Mouse (Mus musculus): ENCODE results near the gene Fam25c. TPM values are rescaled to one million over a fixed set of nuclear protein-coding genes. Genes with fewer than 3 reads are reported as not detected.

The Fam25c gene
- polyA plus RNA-seq, 1 experiment = 68.4 TPM

GRCm38 (mm10) chr14:34378560-34379331 lies 23.5 kb upstream of the Fam25c start:
- Histone ChIP-seq H3K4me3 (replicated peaks; ENCODE audit: extremely low read depth, low read depth, low read length) (no peak overlapping the region), H3K4me1 (ENCODE audit: control insufficient read depth, insufficient read depth, low read length) (peaks cover 11% of the 10 kb centered on the region)
- WGBS = 27% methylated on average over 11 of the region's 11 CpGs
- TF ChIP-seq CTCF (IDR thresholded peaks at IDR 0.05; ENCODE audit: insufficient read depth, low read length) = no peak
- TF ChIP-seq POLR2A (IDR thresholded peaks at IDR 0.05; ENCODE audit: borderline replicate concordance, extremely low read depth, low read depth, low read length) = no peak
- DNase-seq = no peak

GRCm38 (mm10) chr14:34377121-34377520 lies 21.9 kb upstream of the Fam25c start:
- WGBS = 55% methylated on average over 4 of the region's 4 CpGs
- TF ChIP-seq POLR2A (IDR thresholded peaks at IDR 0.05; ENCODE audit: borderline replicate concordance, extremely low read depth, low read depth, low read length) = no peak
- TF ChIP-seq CTCF (IDR thresholded peaks at IDR 0.05; ENCODE audit: insufficient read depth, low read length) = no peak
- no peak overlapping the region for H3K4me3 ChIP-seq (replicated peaks; ENCODE audit: extremely low read depth, low read depth, low read length)
- no peak for DNase-seq
- peaks cover 11% of the 10 kb centered on the region for H3K4me1 ChIP-seq (ENCODE audit: control insufficient read depth, insufficient read depth, low read length)

GRCm38 (mm10) chr14:34375941-34376340 lies 20.7 kb upstream of the Fam25c start:
- TF ChIP-seq POLR2A (IDR thresholded peaks at IDR 0.05; ENCODE audit: borderline replicate concordance, extremely low read depth, low read depth, low read length) (no peak), CTCF (IDR thresholded peaks at IDR 0.05; ENCODE audit: insufficient read depth, low read length) (no peak)
- Histone ChIP-seq H3K4me3 (replicated peaks; ENCODE audit: extremely low read depth, low read depth, low read length) (peak overlapping the region; percentile 33), H3K4me1 (ENCODE audit: control insufficient read depth, insufficient read depth, low read length) (peaks cover 11% of the 10 kb centered on the region)
- 76% methylated on average over 5 of the region's 5 CpGs for WGBS
- no peak for DNase-seq

GRCm38 (mm10) chr14:34375415-34375904 lies 20.2 kb upstream of the Fam25c start, which contains the start of gene Mmrn2:
TSS of gene Mmrn2 (plus strand) at chr14:34375465.
- WGBS = 52% methylated on average over 13 of the region's 13 CpGs
- Histone ChIP-seq H3K4me1 (ENCODE audit: control insufficient read depth, insufficient read depth, low read length) (peaks cover 11% of the 10 kb centered on the region), H3K4me3 (replicated peaks; ENCODE audit: extremely low read depth, low read depth, low read length) (peak within 1 kb of the TSS; percentile 33)
- DNase-seq = no peak
- no peak for TF ChIP-seq CTCF (IDR thresholded peaks at IDR 0.05; ENCODE audit: insufficient read depth, low read length)
- TF ChIP-seq POLR2A (IDR thresholded peaks at IDR 0.05; ENCODE audit: borderline replicate concordance, extremely low read depth, low read depth, low read length) = no peak

- no peak for TF ChIP-seq POLR2A (IDR thresholded peaks at IDR 0.05; ENCODE audit: borderline replicate concordance, extremely low read depth, low read depth, low read length)
- no peak for DNase-seq
- Histone ChIP-seq H3K4me3 (replicated peaks; ENCODE audit: extremely low read depth, low read depth, low read length) (peak within 1 kb of the TSS; percentile 29), H3K4me1 (ENCODE audit: control insufficient read depth, insufficient read depth, low read length) (peaks cover 11% of the 10 kb centered on the region)
- WGBS = 27% methylated on average over 10 of the region's 10 CpGs
Observed at GRCm38 (mm10) chr14:34374577-34374976, 19.3 kb upstream of the Fam25c start, which contains the start of gene Sncg. TSS of gene Sncg (minus strand) at chr14:34374789.

- no peak for DNase-seq
- H3K4me3 ChIP-seq (replicated peaks; ENCODE audit: extremely low read depth, low read depth, low read length) = no peak overlapping the region
- peaks cover 4% of the 10 kb centered on the region for H3K4me1 ChIP-seq (ENCODE audit: control insufficient read depth, insufficient read depth, low read length)
- TF ChIP-seq CTCF (IDR thresholded peaks at IDR 0.05; ENCODE audit: insufficient read depth, low read length) (no peak), POLR2A (IDR thresholded peaks at IDR 0.05; ENCODE audit: borderline replicate concordance, extremely low read depth, low read depth, low read length) (no peak)
- WGBS = 80% methylated on average over 6 of the region's 6 CpGs
Observed at GRCm38 (mm10) chr14:34373581-34373980, 18.3 kb upstream of the Fam25c start.

- TF ChIP-seq POLR2A (IDR thresholded peaks at IDR 0.05; ENCODE audit: borderline replicate concordance, extremely low read depth, low read depth, low read length) (no peak), CTCF (IDR thresholded peaks at IDR 0.05; ENCODE audit: insufficient read depth, low read length) (peak; percentile 65)
- H3K4me3 ChIP-seq (replicated peaks; ENCODE audit: extremely low read depth, low read depth, low read length) = no peak overlapping the region
- WGBS = 88% methylated on average over 6 of the region's 6 CpGs
- DNase-seq = peak; percentile 52
- H3K4me1 ChIP-seq (ENCODE audit: control insufficient read depth, insufficient read depth, low read length) = peaks cover 3% of the 10 kb centered on the region; the same call in 1 of the 2 replicates
Observed at GRCm38 (mm10) chr14:34372646-34373045, 17.4 kb upstream of the Fam25c start.

GRCm38 (mm10) chr14:34371763-34372162 lies 16.5 kb upstream of the Fam25c start:
- Histone ChIP-seq H3K4me3 (replicated peaks; ENCODE audit: extremely low read depth, low read depth, low read length) (no peak overlapping the region), H3K4me1 (ENCODE audit: control insufficient read depth, insufficient read depth, low read length) (peaks cover 3% of the 10 kb centered on the region; the same call in 1 of the 2 replicates)
- 94% methylated on average over 2 of the region's 2 CpGs for WGBS
- TF ChIP-seq POLR2A (IDR thresholded peaks at IDR 0.05; ENCODE audit: borderline replicate concordance, extremely low read depth, low read depth, low read length) (no peak), CTCF (IDR thresholded peaks at IDR 0.05; ENCODE audit: insufficient read depth, low read length) (no peak)
- DNase-seq = no peak

- no peak overlapping the region for H3K4me3 ChIP-seq (replicated peaks; ENCODE audit: extremely low read depth, low read depth, low read length)
- peaks cover 3% of the 10 kb centered on the region; the same call in 1 of the 2 replicates for H3K4me1 ChIP-seq (ENCODE audit: control insufficient read depth, insufficient read depth, low read length)
- 86% methylated on average over 3 of the region's 3 CpGs for WGBS
- no peak for DNase-seq
- TF ChIP-seq CTCF (IDR thresholded peaks at IDR 0.05; ENCODE audit: insufficient read depth, low read length) = no peak
- no peak for TF ChIP-seq POLR2A (IDR thresholded peaks at IDR 0.05; ENCODE audit: borderline replicate concordance, extremely low read depth, low read depth, low read length)
Observed at GRCm38 (mm10) chr14:34370921-34371320, 15.7 kb upstream of the Fam25c start.

- WGBS = 69% methylated on average over 3 of the region's 3 CpGs
- no peak overlapping the region for H3K4me3 ChIP-seq (replicated peaks; ENCODE audit: extremely low read depth, low read depth, low read length)
Observed at GRCm38 (mm10) chr14:34370203-34370602, 15.0 kb upstream of the Fam25c start.

More at GRCm38 (mm10) chr14:34370203-34370602, 15.0 kb upstream of the Fam25c start:
- DNase-seq = no peak
- peaks cover 3% of the 10 kb centered on the region; the same call in 1 of the 2 replicates for H3K4me1 ChIP-seq (ENCODE audit: control insufficient read depth, insufficient read depth, low read length)
- TF ChIP-seq CTCF (IDR thresholded peaks at IDR 0.05; ENCODE audit: insufficient read depth, low read length) (0 out of 2 replicates have a peak, but pooled peaks have one; percentile 14), POLR2A (IDR thresholded peaks at IDR 0.05; ENCODE audit: borderline replicate concordance, extremely low read depth, low read depth, low read length) (no peak)

Measured in lung, adult 2 months (tissue).